Mouse (Mus musculus) thymus, adult 2 months (tissue): ENCODE measurements around the gene Ambra1.

Experiments
- CTCF ChIP-seq: fragments of 200-500 bp; IDR thresholded peaks from 2 replicates; pipeline ENCODE4 v1.5.1; 2012; ENCODE audit warnings: mild to moderate bottlenecking, control low read depth, low read length, moderate library complexity, borderline replicate concordance; ENCODE audit not compliant: control insufficient read depth, poor library complexity, insufficient read depth; ENCODE audit errors: extremely low read depth
- POLR2A ChIP-seq: fragments of 200-500 bp; IDR thresholded peaks from 2 replicates; pipeline ENCODE4 v1.6.1; 2012; ENCODE audit warnings: mild to moderate bottlenecking, low read length, control low read depth, moderate library complexity; ENCODE audit not compliant: control insufficient read depth, poor library complexity, insufficient read depth; ENCODE audit errors: extremely low read depth

DNA sequence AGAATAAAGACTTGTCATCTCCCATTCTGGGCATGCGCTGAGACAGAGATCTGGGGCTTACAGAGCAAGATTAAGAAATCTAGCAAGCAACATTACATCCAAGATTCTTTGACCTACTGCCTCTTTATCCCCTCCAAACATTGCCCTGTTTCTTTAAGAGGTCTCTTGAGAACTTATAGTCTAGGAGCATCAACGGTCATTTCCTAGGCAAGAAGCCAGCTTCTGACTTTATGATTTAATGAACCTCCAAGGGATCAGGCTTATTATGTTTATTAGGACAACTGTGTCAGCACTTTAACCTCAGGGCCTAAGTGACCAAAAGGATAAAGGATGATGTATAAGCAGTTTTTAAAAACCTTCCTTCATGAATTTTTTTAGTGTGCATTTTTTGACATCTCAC lies 64.5 kb downstream of the Ambra1 start:
- TF ChIP-seq POLR2A (no peak), CTCF (no peak)
